Mouse (Mus musculus): ENCODE data around the gene Setd2. TPM values are rescaled to one million over a fixed set of nuclear protein-coding genes. Genes with fewer than 3 reads are reported as not detected.
A peak's percentile ranks its signal among the peaks of the same experiment; 100 is the strongest.

Setd2 gene
- 10 to 100 TPM; 69.3 to 71.6 TPM for total RNA-seq (2021)
- long read RNA-seq, experiment 1, partial matches to known transcripts: 2 of 4 reads
- long read RNA-seq, experiment 1, other reads (novel, unspliced or antisense): 2 of 4 reads
- long read RNA-seq, experiment 2, partial matches to known transcripts: 3 of 7 reads
- long read RNA-seq, experiment 2, other reads (novel, unspliced or antisense): 1 of 7 reads

DNA sequence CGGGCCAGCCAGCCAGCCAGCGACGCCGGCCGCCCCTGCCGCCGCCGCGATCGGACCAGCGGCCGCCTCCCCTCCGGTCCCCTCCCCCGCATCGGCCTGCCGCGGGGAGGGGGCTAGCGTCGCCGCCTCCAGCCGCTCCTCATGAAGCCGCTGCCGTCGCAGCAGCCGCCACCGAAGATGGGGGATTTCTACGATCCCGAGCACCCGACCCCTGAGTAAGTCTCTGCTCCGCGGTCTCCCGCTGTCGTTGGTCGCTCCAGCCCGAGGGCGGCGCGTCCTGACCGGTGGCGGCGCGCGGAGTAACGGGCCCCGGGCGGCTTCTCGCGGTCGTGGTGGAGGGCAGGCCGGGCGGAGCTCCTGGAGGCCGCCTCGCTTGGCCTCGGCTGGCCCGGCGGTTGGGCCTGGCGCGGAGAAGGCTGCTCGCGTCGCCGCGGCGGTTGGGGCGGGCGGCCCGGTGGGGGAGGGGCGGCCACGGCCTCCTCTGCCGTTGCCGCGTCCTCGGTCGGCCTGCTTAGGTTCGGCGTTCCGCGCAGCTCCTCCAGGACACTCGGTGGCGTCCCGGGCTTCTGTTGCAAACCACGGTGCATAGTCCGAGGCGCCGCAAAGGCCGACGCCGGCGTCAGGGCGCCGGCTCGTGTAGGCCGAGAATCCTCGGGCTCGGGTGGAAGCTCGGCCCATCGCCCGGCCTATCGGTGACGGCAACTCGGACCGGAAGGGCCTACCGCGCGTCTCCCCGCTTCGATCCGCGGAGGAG is at the start of gene Setd2:
TSS of gene Setd2 (plus strand) at position 60 of the 754 bp plus-strand sequence.
- DNase-seq (ENCODE audit: low spot score in 2 of 2): peak; percentile 45 to 62
- intact Hi-C loops (cut with DNase I): loop anchor here (2.0 to 5.0 kb wide), 2 partner anchors 55 to 120 kb away; partner anchors contain the start of genes Kif9 and Klhl18

- no peak for DNase-seq (ENCODE audit: low spot score in 2 of 2)
- intact Hi-C loops (cut with DNase I): no loop called here
Observed at GRCm38 (mm10) chr9:110488841-110489240, 43.6 kb upstream of the Setd2 start.

DNA sequence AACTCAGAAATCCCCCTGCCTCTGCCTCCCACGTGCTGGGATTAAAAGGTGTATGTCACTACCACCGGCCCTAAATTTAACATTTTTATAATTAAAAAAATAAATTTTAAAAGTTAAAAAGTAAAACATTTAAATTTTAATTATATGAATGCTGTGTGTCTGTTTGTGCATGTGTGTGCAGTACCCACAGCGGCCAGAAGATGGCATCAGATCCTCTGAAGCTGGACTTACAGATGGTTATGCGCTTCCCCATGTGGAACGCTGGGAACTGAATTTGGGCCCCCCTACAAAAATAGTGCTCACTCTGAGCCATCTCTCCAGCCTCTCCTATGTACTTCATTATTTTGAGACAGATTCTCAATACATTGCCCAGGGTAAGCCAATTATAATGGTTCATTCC is 41.5 kb upstream of the Setd2 start:
- DNase-seq (ENCODE audit: low spot score in 2 of 2): no peak

GRCm38 (mm10) chr9:110525737-110526136 is 6.7 kb upstream of the Setd2 start:
- no peak for DNase-seq (ENCODE audit: low spot score in 2 of 2)
- intact Hi-C loops (cut with DNase I): no loop called here

More for the DNA sequence above, 41.5 kb upstream of the Setd2 start:
- intact Hi-C loops (cut with DNase I): no loop called here

GRCm38 (mm10) chr9:110529002-110529737 is 3.2 kb upstream of the Setd2 start:
- intact Hi-C loops (cut with DNase I): no loop called here
- no peak for DNase-seq (ENCODE audit: low spot score in 2 of 2)

DNA sequence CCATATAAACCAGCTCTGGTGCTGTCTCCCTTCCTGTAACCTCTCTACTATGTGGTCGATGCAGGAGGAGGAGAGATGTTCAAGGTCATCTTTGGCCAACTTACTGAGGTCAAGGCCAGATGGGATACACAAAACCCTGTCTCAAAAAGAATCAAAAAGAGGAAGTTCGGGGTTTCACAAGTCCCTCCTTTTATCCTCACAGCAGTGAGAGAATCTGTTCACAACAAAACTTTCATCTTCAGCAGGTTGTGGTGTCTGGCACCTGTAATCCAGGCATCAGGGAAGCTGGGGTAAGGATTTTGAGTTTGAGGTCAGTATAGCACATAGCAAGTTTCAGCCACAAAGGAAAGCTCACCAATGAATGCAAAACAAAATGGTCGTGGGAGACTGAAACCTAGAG is 1.7 kb upstream of the Setd2 start:
- intact Hi-C loops (cut with DNase I): loop anchor here (5.0 kb wide), 1 partner anchor 53 kb away; the partner anchor contains the start of genes Kif9 and Klhl18
- no peak for DNase-seq (ENCODE audit: low spot score in 2 of 2)

DNA sequence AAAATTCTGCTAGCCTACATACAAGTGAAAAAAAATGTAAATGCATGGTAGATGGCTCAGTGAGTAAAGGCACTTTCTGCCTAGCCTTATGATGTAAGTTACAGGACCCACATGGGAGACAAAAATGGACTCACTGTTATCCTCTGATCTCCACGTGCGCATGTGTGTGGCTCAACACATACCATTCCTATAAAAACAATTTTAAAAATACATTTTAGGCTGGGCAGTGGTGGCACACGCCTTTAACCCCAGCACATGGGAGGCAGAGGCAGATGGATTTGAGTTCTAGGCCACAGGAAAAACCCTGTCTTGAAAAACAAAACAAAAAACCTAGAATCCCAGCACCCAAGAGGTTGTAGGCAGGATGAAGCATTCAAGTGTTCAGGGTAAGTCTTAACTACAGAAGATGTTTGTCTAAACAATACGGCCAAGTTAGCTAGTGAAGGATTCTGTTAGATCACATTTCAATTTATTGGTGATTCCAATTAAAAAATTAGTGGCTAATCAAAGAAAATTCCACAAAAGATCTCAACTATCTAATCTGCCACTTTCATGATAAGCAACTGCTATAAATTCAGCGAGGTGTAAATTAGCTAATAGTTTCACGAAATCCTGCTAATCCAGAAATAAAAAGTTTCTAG is 1.1 kb upstream of the Setd2 start:
- no peak for DNase-seq (ENCODE audit: low spot score in 2 of 2)
- intact Hi-C loops (cut with DNase I): loop anchor here (5.0 kb wide), 1 partner anchor 54 kb away; the partner anchor contains the start of genes Kif9 and Klhl18

GRCm38 (mm10) chr9:110531914-110532489 is 395 bp upstream of the Setd2 start:
- intact Hi-C loops (cut with DNase I): loop anchor here (2.0 to 5.0 kb wide), 2 partner anchors 55 to 119 kb away; partner anchors contain the start of genes Kif9 and Klhl18
- DNase-seq (ENCODE audit: low spot score in 2 of 2): peak; percentile 93 to 95

DNA sequence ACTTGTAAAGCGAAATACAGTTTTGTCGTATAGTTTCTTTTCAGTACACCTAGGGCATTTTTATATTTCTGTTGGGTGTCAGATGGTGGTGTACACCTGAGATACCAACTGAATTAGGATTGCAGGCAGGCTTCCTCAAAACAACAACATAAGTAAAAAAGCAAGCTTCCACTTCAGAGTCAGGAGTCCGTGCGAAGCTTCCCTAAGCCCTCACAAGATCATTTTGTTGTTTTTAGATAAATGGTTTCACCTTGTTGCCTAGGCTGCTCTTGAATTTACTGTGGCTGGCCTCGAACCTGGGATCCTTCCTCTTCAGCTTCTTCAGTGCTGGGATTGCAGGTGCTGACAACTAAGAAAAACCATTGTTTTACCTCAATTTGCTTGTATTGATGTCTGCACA is 1.2 kb downstream of the Setd2 start:
- intact Hi-C loops (cut with DNase I): loop anchor here (2.0 to 5.0 kb wide), 2 partner anchors 56 to 121 kb away; partner anchors contain the start of genes Kif9 and Klhl18

GRCm38 (mm10) chr9:110535114-110535513 is 2.7 kb downstream of the Setd2 start:
- intact Hi-C loops (cut with DNase I): no loop called here
- DNase-seq (ENCODE audit: low spot score in 2 of 2): no peak

More for the DNA sequence above, 1.2 kb downstream of the Setd2 start:
- no peak for DNase-seq (ENCODE audit: low spot score in 2 of 2)

GRCm38 (mm10) chr9:110536636-110537035 is 4.2 kb downstream of the Setd2 start:
- DNase-seq (ENCODE audit: low spot score in 2 of 2): no peak
- intact Hi-C loops (cut with DNase I): no loop called here

GRCm38 (mm10) chr9:110538511-110538910 is 6.1 kb downstream of the Setd2 start:
- DNase-seq (ENCODE audit: low spot score in 2 of 2): peak; percentile 23 to 35
- intact Hi-C loops (cut with DNase I): no loop called here

GRCm38 (mm10) chr9:110541988-110542387 is 9.6 kb downstream of the Setd2 start:
- intact Hi-C loops (cut with DNase I): no loop called here
- no peak for DNase-seq (ENCODE audit: low spot score in 2 of 2)

DNA sequence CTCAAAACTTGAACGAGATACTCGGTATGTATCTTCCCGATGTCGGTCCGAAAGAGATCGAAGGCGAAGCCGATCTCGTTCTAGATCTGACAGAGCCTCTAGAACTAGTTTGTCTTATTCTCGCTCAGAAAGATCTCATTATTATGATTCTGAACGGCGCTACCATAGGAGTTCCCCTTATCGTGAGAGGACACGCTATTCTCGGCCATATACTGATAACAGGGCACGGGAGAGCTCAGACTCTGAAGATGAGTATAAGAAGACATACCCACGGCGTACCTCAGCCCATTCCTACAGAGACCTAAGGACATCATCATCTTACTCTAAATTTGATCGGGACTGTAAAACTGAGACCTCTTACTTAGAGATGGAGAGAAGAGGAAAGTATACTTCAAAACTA is 15.9 kb downstream of the Setd2 start:
- no peak for DNase-seq (ENCODE audit: low spot score in 2 of 2)
- intact Hi-C loops (cut with DNase I): no loop called here

DNA sequence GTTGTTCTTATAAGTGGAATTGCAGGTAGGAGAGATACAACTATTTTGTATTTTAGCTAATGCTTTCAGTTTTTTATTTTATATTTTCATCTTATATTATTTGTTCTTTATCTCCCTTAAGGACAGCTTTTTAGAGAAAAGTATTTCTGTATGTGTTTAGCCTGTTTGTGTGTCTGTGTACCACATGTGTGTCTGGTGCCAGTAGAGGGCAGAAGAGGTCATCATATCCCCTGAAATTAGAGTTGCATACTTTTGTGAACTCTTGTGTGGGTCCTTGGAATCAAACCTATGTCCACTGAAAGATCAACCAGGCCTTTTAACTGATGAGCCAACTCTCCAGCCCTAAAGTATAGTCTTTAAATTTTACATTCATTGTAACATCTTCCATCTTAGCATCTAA is 35.9 kb downstream of the Setd2 start:
- intact Hi-C loops (cut with DNase I): no loop called here
- DNase-seq (ENCODE audit: low spot score in 2 of 2): no peak

DNA sequence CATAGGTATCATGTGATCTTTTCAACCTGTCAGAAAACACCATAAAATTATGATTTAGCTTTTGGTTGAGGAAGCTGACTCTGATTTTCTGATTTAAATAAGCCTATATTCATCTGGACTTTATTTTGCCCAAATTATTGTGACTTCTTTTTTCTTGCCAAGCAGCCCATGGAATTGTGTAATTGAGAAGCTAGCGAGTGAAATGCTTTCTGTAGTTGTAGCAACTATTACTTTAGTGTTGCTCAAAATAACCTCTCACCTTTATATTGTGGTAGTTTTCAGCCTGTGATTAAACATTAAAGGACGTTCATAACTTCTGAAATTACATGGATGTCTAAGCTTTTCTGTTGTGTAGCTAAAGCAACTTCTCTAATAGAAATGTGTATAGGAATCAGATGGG is 49.8 kb downstream of the Setd2 start:
- no peak for DNase-seq (ENCODE audit: low spot score in 2 of 2)
- intact Hi-C loops (cut with DNase I): no loop called here

DNA sequence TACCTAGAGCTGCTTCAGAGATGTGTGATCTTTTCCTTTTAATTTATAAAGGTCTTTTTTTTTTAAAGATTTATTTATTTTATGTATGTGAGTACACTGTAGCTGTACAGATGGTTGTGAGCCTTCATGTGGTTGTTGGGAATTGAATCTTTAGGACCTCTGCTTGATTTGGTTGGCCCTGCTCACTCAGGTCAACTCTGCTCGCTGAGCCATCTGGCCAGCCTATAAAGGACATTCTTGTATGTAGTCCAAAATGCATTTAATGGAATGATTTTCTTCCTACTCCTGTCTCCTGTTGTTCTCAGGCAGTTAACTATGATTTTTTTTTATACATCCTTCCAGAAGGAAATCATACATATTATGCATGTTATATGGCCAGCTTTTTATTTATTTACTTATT is 51.1 kb downstream of the Setd2 start:
- intact Hi-C loops (cut with DNase I): no loop called here
- no peak for DNase-seq (ENCODE audit: low spot score in 2 of 2)

DNA sequence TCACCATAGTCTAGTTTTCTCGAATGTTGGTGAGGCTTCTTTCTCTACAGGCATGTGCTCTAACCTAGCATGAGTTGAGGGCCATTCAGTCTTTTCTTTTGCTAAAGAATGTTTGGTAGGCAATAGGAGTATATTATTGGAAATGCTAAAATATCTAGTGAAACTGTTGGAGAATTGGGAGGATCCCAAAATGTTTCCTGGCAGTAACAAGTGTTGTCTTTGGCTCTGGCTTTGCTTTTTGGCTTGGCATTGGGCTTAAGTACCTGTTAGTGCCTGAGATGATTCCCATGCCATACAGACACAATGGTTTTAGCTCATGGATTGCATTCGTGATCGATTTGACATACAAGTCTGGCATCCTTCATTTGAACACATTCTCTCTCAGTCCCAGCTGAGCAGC is 79.1 kb downstream of the Setd2 start:
- intact Hi-C loops (cut with DNase I): no loop called here
- no peak for DNase-seq (ENCODE audit: low spot score in 2 of 2)

- intact Hi-C loops (cut with DNase I): no loop called here
- no peak for DNase-seq (ENCODE audit: low spot score in 2 of 2)
Observed at GRCm38 (mm10) chr9:110617081-110617480, 84.7 kb downstream of the Setd2 start.

Measured in left cerebral cortex, postnatal 14 days (tissue).